Mouse (Mus musculus) CD4-positive helper T cell, adult 2 months (primary cell): ENCODE results near the gene Mybpc1.
"Not testable (repeated sequence)": the region's sequence is repeated elsewhere in the genome, so short reads cannot be mapped to it uniquely, and the experiment has no call there.

Experiments used
- DNase-seq: peaks from one replicate; pipeline ENCODE4 v3.0.0-alpha.2; 2012; ENCODE audit warnings: low read depth, missing footprints, low spot score

The Mybpc1 gene

DNA sequence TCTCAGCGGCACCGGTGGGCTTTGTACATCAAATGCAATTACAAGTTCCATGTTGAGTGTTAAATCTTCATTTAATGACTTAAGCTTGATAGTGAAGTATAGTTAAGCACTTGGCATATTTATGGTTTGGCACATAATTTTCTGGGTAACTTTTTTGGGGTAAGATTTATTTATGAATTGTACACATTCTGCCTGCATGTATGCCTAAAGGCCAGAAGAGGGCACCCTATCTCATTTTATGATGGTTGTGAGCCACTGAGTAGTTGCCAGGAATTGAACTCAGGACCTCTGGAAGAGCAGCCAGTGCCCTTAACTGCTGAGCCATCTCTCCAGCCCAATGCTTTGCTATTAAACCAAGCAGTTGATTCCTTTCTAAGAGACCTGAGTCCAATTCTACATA lies 52.2 kb downstream of the Mybpc1 start:
- no peak for DNase-seq

DNA sequence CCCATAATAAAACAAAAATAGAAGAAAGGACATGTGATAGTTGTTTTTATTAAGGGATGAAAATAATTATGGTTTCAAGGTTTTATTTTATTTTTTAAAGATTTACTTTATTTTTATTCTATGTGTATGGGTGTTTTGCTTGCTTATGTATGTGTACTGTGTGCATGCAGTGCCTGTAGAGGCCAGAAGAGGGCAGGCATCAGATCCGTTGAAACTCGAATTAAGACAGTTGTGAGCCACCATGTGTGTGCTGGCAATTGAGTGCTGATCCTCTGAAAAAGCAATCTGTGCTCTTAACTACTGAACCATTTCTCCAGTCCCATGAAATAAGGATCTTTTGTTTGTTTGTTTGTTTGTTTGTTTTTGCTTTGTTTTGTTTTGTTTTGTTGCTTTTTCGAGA lies 54.7 kb downstream of the Mybpc1 start:
- DNase-seq = no peak

DNA sequence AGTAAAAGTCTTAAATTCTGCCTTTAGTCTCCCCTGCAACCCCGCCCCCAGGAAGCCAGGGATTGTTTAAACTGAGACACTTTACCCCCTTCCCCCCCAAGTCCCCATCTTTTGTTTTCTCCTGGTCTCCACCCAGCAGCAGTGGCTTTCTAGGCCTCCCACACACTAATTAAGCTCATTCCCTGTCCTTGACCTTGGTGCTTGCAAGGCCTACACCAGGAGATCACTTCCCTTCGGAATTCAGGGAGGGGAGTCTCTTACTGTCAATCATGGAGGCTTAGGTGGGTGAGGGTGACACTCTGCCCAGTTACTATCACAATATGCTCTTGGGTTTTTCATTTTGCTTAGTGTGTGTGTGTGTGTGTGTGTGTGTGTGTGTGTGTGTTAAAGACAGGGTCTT lies 57.3 kb downstream of the Mybpc1 start:
- DNase-seq = no peak

DNA sequence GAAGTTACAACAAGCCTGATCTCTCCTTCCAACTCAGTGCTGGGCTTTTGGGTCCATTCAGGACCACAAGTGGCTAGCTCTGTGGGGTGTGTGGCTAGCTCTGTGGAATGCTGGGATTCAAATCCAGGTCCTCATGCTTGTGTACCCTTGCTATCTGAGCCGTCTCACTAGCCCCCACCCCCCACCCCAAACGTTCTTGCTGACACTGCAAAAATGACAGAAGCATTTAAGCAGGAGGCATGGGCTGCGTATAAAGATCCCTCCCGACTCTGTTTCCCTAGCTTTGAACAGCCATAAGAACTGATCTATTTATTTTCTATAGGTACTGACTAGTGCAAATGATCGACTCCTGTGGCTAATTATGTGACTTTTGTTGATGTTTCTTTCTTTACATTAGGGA lies 74.3 kb downstream of the Mybpc1 start:
- no peak for DNase-seq

DNA sequence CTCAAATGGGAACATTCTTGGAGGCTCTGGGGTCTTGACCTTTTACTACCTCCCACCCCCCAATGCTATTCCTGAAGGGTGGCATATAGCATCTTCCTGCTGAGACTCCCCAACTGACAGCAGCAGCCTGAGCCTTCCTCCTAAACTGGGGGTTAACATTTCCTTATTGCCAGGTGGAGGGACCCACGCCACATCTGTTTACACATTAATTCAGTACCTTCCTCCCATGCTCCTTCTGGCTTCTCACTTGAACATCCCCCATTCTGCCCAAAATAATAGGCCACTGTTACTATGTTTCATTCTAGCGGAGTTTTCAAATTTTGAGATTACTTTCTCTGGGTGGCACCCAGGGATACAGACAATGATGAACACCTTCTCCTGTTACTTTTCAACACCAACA lies 80.9 kb downstream of the Mybpc1 start:
- no peak for DNase-seq

DNA sequence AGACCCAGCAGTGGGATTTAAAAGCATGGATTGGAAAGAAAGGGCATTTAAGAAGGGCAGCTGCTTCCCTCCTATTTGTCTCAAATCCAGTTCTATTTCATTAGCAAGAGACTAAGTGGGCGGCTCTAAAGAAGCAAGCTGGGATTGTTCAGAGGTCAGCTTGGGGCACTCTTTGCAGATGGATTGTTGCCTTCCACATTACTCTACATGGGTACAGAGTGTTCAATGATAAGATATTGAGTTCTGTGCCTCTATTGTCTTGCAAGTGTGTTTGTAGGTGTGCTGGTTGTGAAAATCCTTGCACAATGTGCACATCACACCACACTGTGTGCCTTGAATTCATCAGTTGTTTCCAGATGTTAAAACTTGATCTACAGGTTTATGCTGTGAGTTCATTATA lies 81.7 kb downstream of the Mybpc1 start:
- no peak for DNase-seq

DNA sequence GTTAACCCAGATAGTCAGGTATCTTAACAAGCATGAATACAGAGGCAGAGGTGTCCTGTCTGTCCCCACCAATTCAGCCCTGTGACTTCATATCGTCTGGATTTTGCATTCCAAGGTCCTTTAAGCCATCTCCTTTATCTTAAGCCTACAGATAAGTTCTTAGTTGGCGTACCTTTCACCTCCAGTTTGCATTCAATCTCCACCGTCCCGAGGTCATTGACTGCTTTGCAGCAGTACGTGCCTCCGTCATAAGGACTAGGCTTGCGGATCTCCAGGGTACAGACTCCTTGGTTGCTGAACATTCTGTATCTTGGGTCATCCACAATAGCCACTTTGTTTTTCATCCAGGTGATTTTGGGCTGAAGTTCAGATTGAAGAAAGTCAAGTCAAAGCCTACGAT lies 82.2 kb downstream of the Mybpc1 start:
- no peak for DNase-seq

DNA sequence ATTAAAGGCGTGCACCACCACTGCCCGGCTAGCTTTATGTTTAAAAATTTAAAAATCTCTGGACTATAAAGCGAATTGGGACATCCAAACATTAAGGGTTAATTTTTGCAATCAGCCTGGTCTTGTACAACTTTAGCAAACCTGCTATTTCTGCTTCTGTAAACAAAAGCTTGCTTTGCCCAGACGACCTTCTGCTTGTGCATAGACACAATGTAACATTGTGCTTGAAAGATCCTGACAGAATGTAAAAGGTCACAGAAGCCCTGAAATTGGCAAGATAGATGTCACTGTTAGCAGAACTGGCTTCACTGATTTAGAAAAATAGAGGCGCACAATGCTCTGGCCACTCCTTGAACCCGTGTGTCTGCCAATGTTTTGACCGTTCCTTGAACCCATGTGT lies 89.9 kb downstream of the Mybpc1 start:
- DNase-seq = not testable (repeated sequence)

DNA sequence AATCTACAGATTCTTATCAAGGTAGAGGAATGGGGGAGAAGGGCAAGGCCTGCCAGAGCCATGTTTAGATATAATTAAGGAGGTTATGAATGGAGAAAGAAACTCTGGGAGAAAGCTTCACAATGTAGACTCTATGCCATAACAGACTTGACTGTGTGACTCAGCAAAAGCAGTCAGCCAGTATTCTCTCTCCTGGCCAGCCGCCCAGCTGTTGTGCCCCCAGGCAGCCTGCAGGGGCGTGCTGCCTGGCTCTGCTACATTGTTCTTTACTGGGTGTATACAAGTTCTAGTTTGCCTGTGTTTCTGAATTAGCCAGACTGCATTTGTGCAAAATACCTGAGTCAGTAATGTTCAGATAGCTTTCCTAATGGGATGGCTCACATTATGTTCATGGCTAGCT lies 90.5 kb downstream of the Mybpc1 start:
- no peak for DNase-seq

DNA sequence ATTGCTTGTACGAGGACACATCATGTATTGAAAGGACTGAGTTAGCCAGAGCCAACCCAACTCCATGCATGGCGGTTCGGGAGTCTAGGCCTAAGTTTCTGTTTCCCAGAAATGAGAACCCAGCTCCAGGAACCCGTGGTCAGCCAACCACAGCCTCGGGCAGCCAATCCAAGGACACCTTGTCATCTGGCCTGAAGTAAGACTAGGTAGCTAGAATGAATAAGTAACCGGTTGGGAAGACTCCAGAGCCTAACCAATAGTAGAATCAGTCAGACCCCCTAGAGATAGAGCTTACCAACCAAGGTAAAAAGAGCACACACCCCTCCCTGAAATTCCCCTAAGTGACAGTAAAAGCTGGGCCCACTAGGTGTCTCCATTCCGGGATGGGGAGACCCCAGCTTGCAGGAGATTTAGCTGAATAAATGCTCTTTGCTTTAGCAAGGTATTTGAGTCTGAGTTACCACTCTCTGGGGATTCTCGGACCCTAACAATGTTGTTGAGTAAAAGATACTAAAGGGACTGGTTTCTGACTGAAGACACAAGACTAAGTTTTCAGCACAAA lies 91.3 kb downstream of the Mybpc1 start:
- no peak for DNase-seq

DNA sequence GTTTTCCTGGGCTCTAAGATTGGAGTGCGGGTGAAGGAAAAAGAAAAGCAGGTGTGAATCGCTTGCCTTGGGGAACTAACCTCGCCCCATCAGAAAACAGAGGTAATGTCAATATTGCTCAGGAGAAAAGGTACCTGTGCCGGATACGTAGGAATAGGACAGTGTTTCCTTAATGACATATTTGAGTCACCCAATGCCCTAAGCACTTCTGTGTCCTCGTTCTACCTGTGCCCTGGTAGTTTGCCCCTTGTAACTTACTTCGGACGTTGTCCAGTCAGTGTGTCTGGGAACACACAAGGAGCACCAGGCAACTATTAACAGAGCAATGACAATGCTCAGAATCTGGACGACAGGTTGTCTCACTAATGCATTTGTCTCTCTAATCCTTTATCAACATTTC lies 93.6 kb downstream of the Mybpc1 start:
- no peak for DNase-seq

DNA sequence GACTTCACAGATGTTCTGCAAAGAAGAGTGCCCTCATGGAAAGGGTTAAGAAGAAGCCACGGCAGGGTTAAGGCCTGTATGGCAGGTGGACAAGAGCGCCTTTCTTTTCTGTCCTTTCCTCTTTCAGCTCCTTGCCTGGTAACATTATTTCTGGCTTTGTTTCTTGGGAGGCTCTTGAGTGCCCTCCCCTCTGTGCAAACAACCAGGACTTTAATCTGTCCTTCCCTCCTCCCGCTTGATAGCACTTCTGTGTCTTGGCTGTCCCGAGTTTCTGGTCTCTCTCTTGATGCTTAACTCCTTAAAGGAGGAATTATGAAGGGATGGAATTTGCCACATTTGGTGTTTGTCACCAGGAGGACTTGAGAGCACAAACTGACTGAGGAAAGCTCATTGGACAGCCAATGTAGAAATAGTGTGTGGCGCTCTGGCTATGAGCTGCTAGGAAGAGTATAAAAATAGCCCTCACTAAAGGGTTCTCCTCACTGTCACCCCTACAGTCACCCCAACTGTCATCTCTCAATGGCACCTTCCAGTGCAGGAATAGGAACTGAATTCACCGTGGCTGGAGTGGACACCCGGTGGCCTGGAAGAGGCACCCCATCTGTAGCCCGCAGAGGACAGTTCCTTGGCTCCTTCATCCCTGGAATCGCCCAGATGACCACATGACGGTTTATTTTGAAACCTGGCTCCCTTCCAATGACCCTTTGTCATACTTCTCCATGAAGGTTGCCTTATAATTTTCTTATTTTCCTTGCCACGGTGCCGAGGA lies 94.3 kb downstream of the Mybpc1 start:
- DNase-seq = no peak

DNA sequence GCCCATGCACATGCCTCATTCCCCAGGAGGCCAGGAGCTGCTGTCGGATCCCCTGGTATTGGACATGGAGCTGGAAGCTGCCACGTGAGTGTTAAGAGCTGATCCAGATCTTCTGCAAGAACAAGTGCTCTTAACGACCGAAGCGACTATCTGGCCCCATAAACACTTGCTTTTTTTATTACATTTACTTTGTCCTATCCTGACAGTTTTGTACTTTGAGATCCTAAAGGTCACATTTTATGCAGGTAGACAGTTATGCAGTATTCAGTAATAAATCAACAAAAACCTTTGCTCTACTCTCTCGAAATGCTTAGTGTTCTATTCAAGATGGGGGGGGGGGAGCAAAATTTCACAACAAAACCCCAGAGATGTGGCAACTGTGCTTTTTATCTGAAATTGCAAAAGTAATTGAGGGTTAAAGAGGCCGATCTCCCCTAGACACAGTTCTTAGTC lies 97.2 kb downstream of the Mybpc1 start:
- no peak for DNase-seq

DNA sequence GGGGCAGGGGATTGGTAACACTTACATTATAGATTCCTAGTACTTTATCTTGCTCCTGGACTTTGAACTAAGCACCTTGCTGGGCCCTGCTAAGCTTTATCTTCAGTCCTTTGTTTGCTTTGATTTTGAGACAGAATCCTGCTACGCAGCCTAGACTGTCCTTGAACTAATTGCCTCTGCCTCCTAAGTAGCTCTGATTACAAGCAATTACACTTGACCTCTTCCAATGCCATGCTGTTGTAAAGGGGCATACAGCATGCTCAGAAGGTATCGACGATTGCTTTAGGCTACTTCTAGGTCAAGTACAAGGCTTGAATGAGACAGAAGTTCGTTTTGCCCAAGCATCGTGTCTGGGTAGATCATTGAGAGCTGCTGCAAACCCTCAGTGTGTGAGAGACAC lies 99.7 kb downstream of the Mybpc1 start:
- DNase-seq = no peak

DNA sequence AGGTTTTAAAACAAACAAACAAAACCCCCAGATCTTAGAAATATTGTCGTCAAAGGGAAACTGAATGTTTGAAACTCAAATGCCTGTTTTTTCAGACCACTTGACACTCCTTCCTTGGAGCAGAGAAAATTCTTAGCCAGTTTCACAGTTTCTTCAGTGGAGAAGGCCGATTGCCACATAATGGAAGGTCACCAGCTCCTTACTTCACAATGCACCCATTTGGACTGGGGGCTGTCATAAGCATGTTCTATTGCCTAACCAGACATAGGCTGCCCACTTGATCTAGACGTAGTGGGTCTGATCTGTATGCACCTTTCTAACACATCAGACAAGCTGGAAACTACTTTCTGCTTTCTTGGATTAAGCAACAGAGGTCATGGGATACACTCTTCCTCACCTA lies 100.5 kb downstream of the Mybpc1 start:
- no peak for DNase-seq

DNA sequence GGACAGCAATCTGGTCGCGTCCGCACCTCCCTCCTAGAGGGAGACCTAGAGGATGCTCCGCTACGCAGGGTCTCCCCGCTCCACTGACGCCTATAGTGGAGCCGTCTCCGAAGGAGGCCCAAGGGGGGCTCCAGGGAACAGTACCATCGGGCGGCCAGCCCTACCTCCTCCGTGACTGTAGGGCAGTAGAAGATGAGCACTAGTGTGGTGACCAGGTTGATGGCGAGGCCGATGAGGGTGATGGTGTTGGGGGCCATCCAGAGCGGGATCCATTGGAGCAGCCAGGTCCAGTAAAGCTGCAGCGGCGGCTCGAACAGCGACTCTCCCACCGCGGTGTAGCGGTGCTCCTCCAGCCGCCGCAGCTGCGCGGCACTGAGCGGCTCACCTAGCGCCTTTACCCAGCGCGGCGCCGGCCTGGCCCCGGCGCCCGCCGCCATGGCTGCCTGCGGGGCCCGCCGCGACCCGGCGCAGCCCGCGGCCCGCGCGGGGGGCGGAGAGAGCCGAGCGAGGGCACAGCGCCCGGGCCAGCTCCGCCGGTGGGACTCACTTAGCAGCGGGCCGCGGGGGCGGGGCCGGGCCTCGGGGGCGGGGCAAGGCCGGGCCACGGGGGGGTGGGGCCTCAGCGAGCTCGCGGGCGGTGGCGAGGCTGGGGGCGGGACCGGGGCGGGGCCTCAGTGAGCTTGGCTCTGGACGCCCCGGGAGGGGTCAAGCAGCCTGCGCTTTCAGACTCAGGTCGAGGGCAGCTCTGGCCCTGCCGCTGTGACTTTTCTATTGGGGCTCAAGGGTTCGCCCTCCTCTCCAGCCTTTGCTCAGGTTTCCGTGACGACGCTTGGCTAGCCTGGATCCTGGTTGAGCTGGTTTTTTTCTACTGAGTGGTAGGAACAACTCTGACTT lies 101.3 kb downstream of the Mybpc1 start, which contains the start of gene Chpt1:
Gene Chpt1 (minus strand): TSS at position 653 of the 894 bp plus-strand sequence.
- DNase-seq = peak; percentile 80

DNA sequence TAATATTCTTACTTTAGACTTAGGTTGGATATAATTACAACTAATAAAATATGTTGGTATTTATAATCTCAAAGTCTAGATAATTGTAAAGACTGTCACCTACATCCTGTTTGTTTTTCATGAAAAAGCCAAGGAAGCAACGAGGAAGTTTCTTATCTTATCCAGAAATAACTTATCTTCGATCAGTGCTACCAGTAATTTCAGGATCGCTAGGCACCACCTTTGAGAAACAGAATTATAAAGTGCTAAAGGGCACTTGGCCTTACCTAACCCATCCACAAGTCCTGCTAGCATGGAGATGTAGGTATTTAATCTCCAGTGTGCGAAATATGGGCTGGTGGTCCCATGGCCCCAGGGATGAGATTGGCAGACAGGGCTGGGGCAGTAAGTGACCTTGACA lies 102.0 kb downstream of the Mybpc1 start:
- DNase-seq = no peak

DNA sequence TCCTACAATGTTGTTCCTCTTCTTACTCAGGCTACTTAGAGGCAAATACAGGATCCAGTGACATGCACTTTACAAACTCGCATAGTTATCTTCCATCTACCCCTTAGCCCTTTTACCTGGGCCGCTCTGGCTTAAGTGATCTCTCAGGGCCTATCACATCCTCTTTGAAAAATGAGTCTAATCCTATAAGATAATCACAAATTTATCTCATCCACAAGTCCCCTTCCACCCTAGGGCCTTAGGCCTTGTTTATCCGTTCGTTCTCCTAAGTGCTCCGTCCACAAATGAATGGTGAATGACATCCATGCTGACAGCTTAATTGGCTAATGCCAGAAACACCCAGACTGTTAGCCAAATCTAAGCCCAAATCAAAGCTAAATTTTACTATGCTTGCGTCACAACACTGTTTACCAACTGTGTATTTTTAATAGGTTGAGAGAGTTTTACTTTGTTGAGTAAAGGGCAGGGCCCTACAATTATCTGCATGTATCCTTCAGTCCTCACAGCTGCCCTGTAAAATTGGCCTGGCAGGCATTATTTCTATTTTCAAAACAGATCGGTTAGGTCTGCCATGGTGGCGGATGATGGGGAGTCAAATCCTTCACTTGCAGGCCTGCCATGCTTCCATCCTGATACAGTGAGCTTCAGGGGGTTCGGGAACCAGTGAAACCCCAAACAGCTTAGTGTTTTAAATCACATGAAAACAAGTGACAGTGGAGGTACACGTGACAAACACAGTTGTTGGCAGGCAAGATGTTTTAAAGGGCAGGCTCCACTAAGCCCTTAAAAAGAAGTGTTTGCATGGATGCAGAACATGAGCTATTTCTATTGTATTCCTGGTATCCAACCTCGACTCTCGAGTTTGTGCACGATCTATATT lies 102.8 kb downstream of the Mybpc1 start:
- DNase-seq = no peak

DNA sequence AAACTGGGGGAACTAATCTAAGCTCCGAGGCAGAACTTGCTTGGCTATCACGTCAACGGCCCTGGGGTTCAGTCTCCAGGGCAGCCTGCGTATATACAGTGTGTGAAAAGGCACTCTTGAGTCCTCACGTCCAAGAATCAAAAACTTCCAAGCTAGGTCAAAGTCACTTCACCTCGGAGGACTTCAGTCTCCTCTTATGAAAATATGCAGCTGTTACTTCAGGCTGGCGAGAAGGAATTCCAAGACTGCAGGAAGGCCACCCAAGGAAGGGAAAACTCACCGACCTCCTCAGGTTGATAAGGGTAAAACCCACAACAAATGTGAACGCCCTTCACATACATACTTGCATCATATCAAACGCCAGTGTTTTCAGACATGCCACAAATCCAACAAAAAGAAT lies 103.6 kb downstream of the Mybpc1 start:
- no peak for DNase-seq

DNA sequence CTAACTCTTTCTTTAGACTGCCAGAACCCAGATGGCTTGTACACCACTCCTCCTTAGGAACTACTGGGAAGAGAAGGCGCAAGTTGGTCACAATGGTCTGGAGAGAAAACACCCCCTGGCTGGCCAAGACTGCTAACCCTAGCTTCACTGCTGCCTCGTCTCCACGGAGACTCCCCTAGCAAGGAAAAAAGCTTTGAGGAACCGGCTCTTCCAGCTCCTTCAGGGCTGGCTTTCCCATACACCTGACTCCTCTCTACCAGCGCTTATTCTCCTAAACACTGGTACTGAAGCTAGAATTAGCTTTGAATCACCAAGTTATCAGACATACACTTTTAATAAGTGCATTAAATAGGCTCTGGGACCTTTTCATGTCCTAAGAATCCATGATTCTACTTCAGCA lies 105.0 kb downstream of the Mybpc1 start:
- DNase-seq = no peak

DNA sequence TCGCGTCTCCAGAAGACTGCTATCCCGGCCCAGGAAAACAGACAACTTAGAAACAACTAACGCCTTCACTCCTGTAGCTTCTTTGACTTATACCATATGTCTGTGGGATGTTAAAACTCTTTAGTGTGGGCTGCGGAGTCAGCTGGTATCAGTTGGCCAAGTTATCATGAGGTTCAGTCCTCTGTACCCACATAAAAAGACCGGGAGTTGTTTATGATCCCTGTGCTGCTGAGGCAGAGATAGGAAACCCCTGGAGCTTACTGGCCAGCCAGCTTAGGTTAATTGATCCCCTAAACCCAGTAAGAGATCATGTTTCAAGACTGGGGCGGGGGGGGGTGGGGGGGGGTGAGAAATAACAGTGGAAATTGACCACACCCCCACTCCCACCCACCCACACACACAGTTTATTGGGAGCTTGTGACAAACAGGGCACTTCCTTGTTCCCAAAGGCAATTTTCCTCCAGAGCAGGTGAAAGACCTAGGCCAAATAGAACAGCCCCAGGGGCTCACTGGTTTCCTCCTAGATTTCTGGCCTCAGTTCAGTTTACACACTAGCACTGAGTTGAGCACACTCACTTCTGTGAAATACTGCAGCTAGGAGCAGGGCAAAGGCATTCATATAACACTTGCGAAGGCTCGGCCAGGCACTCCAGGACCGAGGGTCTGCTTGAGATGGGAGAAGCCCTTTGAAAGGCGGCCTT lies 107.9 kb downstream of the Mybpc1 start:
- DNase-seq = no peak
